Mouse (Mus musculus) fat pad, adult 2 months (tissue): ENCODE data around the gene Spata31d1b.
"Not testable (repeated sequence)": the region's sequence is repeated elsewhere in the genome, so short reads cannot be mapped to it uniquely, and the experiment has no call there.

Experiments used
- DNase-seq: peaks from one replicate; pipeline ENCODE4 v3.0.0-alpha.2; 2011; ENCODE audit warnings: low read depth, low spot score; ENCODE audit errors: extremely low read depth

Spata31d1b gene

GRCm38 (mm10) chr13:59694008-59694407 is 18.1 kb upstream of the Spata31d1b start, which contains the start of gene 4921517D22Rik:
Gene 4921517D22Rik (minus strand): TSS chr13:59694108.
- DNase-seq: no peak

GRCm38 (mm10) chr13:59695781-59696180 is 16.3 kb upstream of the Spata31d1b start:
- no peak for DNase-seq

GRCm38 (mm10) chr13:59699131-59699530 is 13.0 kb upstream of the Spata31d1b start:
- DNase-seq: no peak

- DNase-seq: not testable (repeated sequence)
Observed at GRCm38 (mm10) chr13:59700137-59700536, 11.9 kb upstream of the Spata31d1b start.

GRCm38 (mm10) chr13:59703514-59703913 is 8.6 kb upstream of the Spata31d1b start:
- no peak for DNase-seq

- no peak for DNase-seq
Observed at GRCm38 (mm10) chr13:59704562-59704961, 7.5 kb upstream of the Spata31d1b start.

GRCm38 (mm10) chr13:59710230-59710629 is 1.9 kb upstream of the Spata31d1b start, which contains the start of gene Spata31d1a:
Gene Spata31d1a (minus strand): TSS chr13:59710330.
- DNase-seq: no peak

- no peak for DNase-seq
Observed at GRCm38 (mm10) chr13:59713710-59714109, 1.6 kb downstream of the Spata31d1b start.

- not testable (repeated sequence) for DNase-seq
Observed at GRCm38 (mm10) chr13:59718857-59719440, 6.9 kb downstream of the Spata31d1b start.

- DNase-seq: no peak
Observed at GRCm38 (mm10) chr13:59719475-59719874, 7.4 kb downstream of the Spata31d1b start.

- DNase-seq: not testable (repeated sequence)
Observed at GRCm38 (mm10) chr13:59722089-59722488, 10.0 kb downstream of the Spata31d1b start.

- no peak for DNase-seq
Observed at GRCm38 (mm10) chr13:59726139-59726867, 14.2 kb downstream of the Spata31d1b start.

GRCm38 (mm10) chr13:59728378-59729093 is 16.5 kb downstream of the Spata31d1b start:
- DNase-seq: no peak

GRCm38 (mm10) chr13:59731652-59732051 is 19.6 kb downstream of the Spata31d1b start, which contains the start of gene Spata31d1d:
Gene Spata31d1d (minus strand): TSS chr13:59731752.
- DNase-seq: no peak

- DNase-seq: no peak
Observed at GRCm38 (mm10) chr13:59733936-59734335, 21.9 kb downstream of the Spata31d1b start.

- DNase-seq: not testable (repeated sequence)
Observed at GRCm38 (mm10) chr13:59734347-59734746, 22.3 kb downstream of the Spata31d1b start.

GRCm38 (mm10) chr13:59735190-59735589 is 23.1 kb downstream of the Spata31d1b start:
- DNase-seq: no peak

- no peak for DNase-seq
Observed at GRCm38 (mm10) chr13:59738455-59738854, 26.4 kb downstream of the Spata31d1b start.

GRCm38 (mm10) chr13:59739397-59739796 is 27.3 kb downstream of the Spata31d1b start:
- DNase-seq: no peak

GRCm38 (mm10) chr13:59741096-59741495 is 29.0 kb downstream of the Spata31d1b start:
- no peak for DNase-seq

GRCm38 (mm10) chr13:59741697-59742096 is 29.6 kb downstream of the Spata31d1b start:
- DNase-seq: no peak

- DNase-seq: no peak
Observed at GRCm38 (mm10) chr13:59745462-59745861, 33.4 kb downstream of the Spata31d1b start.
